Mouse (Mus musculus): ENCODE data around the gene Cep19. TPM values are rescaled to one million over a fixed set of nuclear protein-coding genes. Genes with fewer than 3 reads are reported as not detected.

The Cep19 gene
- 10.3 and 11.5 TPM in 2 replicates for polyA plus RNA-seq (2012; rRNA removed; ENCODE audit: low replicate concordance)

GRCm38 (mm10) chr16:32099638-32100150, at the start of gene Cep19, which contains the start of gene Pigx:
Gene Cep19 (plus strand): TSS chr16:32099800.
Gene Pigx (minus strand): TSS chr16:32099740.

GRCm38 (mm10) chr16:32078991-32079511, 20.5 kb upstream of the Cep19 start, which contains the start of gene Pak2:
Gene Pak2 (minus strand): TSS chr16:32079342.

Other genes starting within 250 kb of the Cep19 start
- 0.83 and 1.0 TPM in 2 replicates for gene Meltf, start 221.0 kb upstream of the Cep19 start, polyA plus RNA-seq (2012; rRNA removed; ENCODE audit: low replicate concordance)
- 7.8 and 8.8 TPM in 2 replicates for gene Pigz, start 165.9 kb upstream of the Cep19 start, polyA plus RNA-seq (2012; rRNA removed; ENCODE audit: low replicate concordance)
- 71.1 and 134 TPM in 2 replicates for gene 0610012G03Rik, start 151.3 kb upstream of the Cep19 start, polyA plus RNA-seq (2012; rRNA removed; ENCODE audit: low replicate concordance)
- gene Ncbp2, start 151.3 kb upstream of the Cep19 start, polyA plus RNA-seq (2012; rRNA removed; ENCODE audit: low replicate concordance): 3.0 and 8.5 TPM in 2 replicates
- 2.8 and 6.8 TPM in 2 replicates for gene Senp5, start 96.5 kb upstream of the Cep19 start, polyA plus RNA-seq (2012; rRNA removed; ENCODE audit: low replicate concordance)
- 19.2 and 21.9 TPM in 2 replicates for gene Pak2, start 20.5 kb upstream of the Cep19 start, polyA plus RNA-seq (2012; rRNA removed; ENCODE audit: low replicate concordance)
- gene Pigx, start 60 bp upstream of the Cep19 start, polyA plus RNA-seq (2012; rRNA removed; ENCODE audit: low replicate concordance): 29.2 and 39.3 TPM in 2 replicates
- gene Nrros, start 65.8 kb downstream of the Cep19 start, polyA plus RNA-seq (2012; rRNA removed; ENCODE audit: low replicate concordance): 78.3 and 94.4 TPM in 2 replicates
- 0.13 and 0.56 TPM in 2 replicates for gene Bex6, start 80.0 kb downstream of the Cep19 start, polyA plus RNA-seq (2012; rRNA removed; ENCODE audit: low replicate concordance)
- gene Fbxo45, start 147.4 kb downstream of the Cep19 start, polyA plus RNA-seq (2012; rRNA removed; ENCODE audit: low replicate concordance): 5.3 and 6.6 TPM in 2 replicates
- 2.0 and 4.7 TPM in 2 replicates for gene Wdr53, start 147.4 kb downstream of the Cep19 start, polyA plus RNA-seq (2012; rRNA removed; ENCODE audit: low replicate concordance)
- 9.6 TPM in 1 of 2 replicates, not detected in the other for gene Smco1, start 171.7 kb downstream of the Cep19 start, polyA plus RNA-seq (2012; rRNA removed; ENCODE audit: low replicate concordance)
- 6.2 and 7.4 TPM in 2 replicates for gene Rnf168, start 177.7 kb downstream of the Cep19 start, polyA plus RNA-seq (2012; rRNA removed; ENCODE audit: low replicate concordance)
- 6.5 and 13.0 TPM in 2 replicates for gene Ubxn7, start 232.5 kb downstream of the Cep19 start, polyA plus RNA-seq (2012; rRNA removed; ENCODE audit: low replicate concordance)

All from mammary gland, adult 2 months (tissue).